Mouse (Mus musculus): ENCODE measurements around the gene Josd2. TPM values are rescaled to one million over a fixed set of nuclear protein-coding genes. Genes with fewer than 3 reads are reported as not detected.
A peak's percentile ranks its signal among the peaks of the same experiment; 100 is the strongest.

Josd2 gene
- polyA plus RNA-seq, 1 experiment from 2014 or later = 56.8 TPM

GRCm38 (mm10) chr7:44468644-44469285 is 985 bp downstream of the Josd2 start:
- H3K4me2 ChIP-seq = peak overlapping the region; percentile 67
- 58% methylated on average over 15 of the region's 15 CpGs for WGBS
- H3K27ac ChIP-seq = peak overlapping the region; percentile 92
- H3K9me3 ChIP-seq = no peaks in the 10 kb centered on the region
- peaks cover 57% of the 10 kb centered on the region for H3K4me1 ChIP-seq
- no peak for ATAC-seq (ENCODE audit: low FRiP score)
- peak overlapping the region; percentile 54 for H3K9ac ChIP-seq
- H3K4me3 ChIP-seq (replicated peaks) = peak overlapping the region; percentile 56
- peaks cover 5% of the 10 kb centered on the region for H3K36me3 ChIP-seq (replicated peaks)
- 0 out of 2 replicates have a peak, but pooled peaks cover 4% of the 10 kb centered on the region for H3K27me3 ChIP-seq

DNA sequence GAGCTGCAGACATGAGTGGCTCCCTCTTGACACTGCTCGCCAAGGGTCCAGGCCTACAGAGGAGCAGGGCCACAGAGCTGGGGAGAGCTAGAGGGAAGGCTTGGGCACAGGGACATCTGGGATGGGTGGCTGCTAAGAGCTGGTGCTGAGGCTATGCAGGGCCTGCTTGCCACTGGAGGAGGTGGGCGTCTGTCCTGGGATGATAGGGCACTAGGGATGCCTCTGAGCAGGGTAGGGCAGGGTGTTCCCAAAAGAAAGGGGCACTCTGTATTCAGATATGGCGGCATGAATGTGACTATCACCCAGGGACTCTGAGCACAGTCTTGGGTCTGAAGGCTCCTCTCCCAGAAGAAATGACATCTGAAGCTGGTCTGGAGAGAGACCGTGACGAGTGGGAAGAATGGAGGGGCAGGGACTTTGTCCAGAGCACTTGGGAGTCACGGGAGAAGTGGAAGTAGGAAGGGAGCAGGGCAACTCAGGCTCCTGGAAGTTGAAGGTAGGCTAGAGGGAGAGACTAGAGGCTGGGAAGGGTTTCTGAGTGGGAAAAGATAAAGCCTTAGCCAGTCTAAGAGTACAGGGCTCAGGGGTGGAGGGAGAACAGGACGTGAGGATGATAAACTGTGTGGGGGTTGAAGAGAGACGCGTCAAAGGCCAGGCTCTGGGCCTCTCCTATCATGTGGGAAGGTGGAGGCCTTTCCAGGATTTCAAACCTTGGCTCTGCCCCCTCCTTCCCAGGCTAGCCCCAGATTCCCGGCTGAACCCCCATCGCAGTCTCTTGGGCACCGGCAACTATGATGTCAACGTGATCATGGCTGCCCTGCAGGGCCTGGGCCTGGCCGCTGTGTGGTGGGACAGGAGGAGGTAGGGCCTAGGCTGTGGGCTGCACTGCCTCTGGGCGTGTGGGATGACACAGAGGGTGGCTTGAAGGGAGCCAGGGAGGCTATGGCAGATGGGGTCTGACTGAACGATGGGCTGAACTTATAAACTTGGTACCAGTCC is 2.2 kb downstream of the Josd2 start:
- 0 out of 2 replicates have a peak, but pooled peaks cover 7% of the 10 kb centered on the region for H3K27me3 ChIP-seq
- WGBS = 90% methylated on average over 16 of the region's 16 CpGs
- no peaks in the 10 kb centered on the region for H3K9me3 ChIP-seq
- peak overlapping the region; percentile 92; the same call in 1 of the 2 replicates for H3K27ac ChIP-seq
- H3K36me3 ChIP-seq (replicated peaks) = no peaks in the 10 kb centered on the region
- no peak overlapping the region for H3K9ac ChIP-seq
- ATAC-seq (ENCODE audit: low FRiP score) = no peak
- no peak overlapping the region; the same call in 1 of the 2 replicates for H3K4me3 ChIP-seq (replicated peaks)
- peaks cover 57% of the 10 kb centered on the region for H3K4me1 ChIP-seq
- H3K4me2 ChIP-seq = no peak overlapping the region

DNA sequence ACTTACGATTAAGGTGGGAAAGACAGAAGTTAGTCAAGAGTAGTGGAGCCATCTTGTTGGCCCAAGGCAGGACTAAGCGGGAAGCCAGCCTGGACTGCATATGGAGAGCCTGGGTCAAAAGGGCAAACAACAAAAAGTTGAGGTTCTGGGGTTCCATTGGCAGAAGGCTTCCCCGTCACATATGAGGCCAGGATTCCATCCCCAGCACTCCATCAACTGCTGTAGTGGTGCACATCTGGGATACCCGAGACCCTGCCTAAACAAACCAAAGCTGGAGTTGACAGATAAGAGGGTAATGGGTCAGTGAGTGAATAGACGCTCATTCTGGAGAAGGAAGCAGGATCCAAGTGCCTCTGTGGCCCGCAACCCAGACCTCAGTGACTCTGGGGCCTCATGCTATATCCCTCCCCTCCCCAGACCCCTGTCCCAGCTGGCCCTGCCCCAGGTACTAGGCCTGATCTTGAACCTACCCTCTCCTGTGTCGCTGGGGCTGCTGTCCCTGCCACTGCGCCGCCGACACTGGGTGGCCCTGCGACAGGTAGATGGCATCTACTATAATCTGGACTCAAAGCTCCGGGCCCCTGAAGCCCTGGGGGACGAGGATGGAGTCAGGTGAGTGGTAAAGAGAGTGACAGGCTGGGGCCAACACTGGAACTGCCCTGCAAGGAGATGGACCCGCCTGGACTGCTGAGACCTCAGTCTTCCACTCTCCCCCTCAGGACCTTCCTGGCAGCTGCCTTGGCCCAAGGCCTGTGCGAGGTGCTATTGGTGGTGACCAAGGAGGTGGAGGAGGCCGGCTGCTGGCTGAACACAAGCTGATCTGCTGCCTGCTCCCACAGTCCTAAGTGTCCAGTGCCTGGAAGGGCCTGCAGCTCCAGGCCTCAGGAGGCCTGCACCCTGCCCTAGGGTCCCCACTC is 3.2 kb downstream of the Josd2 start:
- Histone ChIP-seq H3K4me2 (no peak overlapping the region), H3K4me1 (peaks cover 57% of the 10 kb centered on the region), H3K36me3 (replicated peaks) (no peaks in the 10 kb centered on the region), H3K4me3 (replicated peaks) (no peak overlapping the region), H3K9me3 (no peaks in the 10 kb centered on the region), H3K27ac (no peak overlapping the region), H3K9ac (no peak overlapping the region), H3K27me3 (peaks cover 13% of the 10 kb centered on the region)
- ATAC-seq (ENCODE audit: low FRiP score) = no peak
- WGBS = 88% methylated on average over 16 of the region's 16 CpGs

DNA sequence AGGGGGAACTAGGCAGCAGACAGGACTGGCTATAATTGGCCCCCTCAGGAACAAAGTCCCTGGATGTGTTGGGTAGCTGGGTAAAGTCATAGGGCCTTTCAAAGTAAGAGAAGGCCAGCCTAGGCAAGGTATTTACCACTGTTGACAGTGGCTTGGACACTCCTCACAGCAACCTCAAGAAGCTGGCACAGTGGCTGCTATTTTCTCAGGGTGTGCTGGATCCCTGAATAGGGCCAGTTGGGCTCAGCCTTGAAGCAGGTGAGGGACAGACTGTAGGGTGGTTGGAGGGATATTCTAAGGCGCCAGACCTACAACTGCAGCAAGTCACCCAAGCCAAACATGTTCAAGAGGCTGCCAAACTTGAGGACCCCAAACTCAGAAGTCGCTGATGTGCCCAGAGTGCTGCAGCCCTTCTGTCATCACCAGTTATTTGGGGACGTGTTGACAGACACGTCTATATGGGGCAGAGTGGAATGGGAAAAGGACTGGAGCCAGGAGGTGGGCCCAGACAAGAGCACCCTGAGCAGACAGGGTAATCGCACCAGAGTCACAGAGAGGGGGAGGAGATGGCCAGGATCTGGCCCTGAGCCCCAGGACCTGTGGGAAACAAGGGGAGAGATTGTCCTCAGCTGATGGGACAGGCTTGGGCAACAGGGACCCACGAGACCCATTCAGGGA is 4.2 kb downstream of the Josd2 start:
- no peak overlapping the region for H3K4me2 ChIP-seq
- no peak for ATAC-seq (ENCODE audit: low FRiP score)
- peaks cover 53% of the 10 kb centered on the region for H3K4me1 ChIP-seq
- peaks cover 18% of the 10 kb centered on the region for H3K27me3 ChIP-seq
- no peak overlapping the region for H3K9ac ChIP-seq
- no peaks in the 10 kb centered on the region for H3K9me3 ChIP-seq
- no peaks in the 10 kb centered on the region for H3K36me3 ChIP-seq (replicated peaks)
- WGBS = 47% methylated on average over 6 of the region's 6 CpGs
- H3K27ac ChIP-seq = no peak overlapping the region
- H3K4me3 ChIP-seq (replicated peaks) = no peak overlapping the region

DNA sequence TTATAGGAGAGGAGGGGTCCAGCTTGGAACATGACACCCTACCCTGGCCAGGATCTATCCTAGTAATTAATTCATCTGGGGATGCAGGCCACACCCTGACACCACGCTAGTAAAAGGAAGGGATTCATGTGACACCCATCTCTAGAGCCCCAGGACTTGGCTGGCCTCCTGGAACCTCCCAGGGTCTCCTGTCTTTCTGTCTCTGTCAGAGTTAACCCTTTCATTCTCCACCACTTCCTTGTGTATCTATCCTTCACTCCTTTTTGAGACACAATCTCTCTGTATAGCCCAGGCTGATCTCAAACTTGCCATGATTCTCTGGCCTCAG is 4.7 kb downstream of the Josd2 start:
- Histone ChIP-seq H3K27ac (no peak overlapping the region), H3K36me3 (replicated peaks) (no peaks in the 10 kb centered on the region), H3K9me3 (no peaks in the 10 kb centered on the region), H3K4me2 (no peak overlapping the region), H3K4me1 (peaks cover 48% of the 10 kb centered on the region), H3K9ac (no peak overlapping the region), H3K27me3 (peaks cover 21% of the 10 kb centered on the region), H3K4me3 (replicated peaks) (no peak overlapping the region)
- WGBS = 29% methylated on average over 1 of the region's 1 CpGs
- ATAC-seq (ENCODE audit: low FRiP score) = no peak

DNA sequence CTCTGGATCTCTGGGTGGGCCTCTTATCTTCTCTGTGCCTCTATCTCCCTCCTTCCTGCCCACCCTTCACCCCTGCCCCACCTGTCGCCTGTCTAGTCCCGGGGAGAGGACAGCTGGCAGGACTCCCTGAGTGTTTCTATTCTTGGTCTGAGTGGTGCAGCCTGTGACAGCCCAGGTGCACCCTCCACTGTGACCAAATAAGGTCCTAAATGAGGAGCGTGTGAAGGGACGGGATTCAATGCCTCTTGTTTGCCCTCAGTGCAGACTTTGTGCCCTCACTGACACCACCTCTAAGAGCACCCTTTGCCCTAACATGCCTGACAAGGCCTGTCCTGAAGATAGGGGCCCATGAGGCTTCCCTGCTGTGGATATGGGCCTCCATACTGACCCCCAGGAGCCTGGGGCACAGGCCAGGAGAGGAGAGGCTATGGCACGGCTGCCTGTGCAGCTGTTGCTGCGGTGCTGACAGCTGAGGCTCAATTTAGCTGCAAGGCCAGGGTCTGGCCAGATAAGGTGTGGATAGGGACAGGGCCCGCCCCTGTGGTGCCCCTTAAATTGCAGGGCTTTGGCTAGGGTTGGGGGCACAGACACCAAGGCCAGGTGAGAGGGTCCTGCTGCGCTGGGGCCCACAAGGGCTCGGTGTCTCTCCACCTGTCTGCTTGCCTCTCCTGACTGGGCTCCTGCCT is 5.3 kb downstream of the Josd2 start:
- no peak for ATAC-seq (ENCODE audit: low FRiP score)
- Histone ChIP-seq H3K27ac (0 out of 2 replicates have a peak overlapping the region, but pooled peaks have one; percentile 19), H3K36me3 (replicated peaks) (no peaks in the 10 kb centered on the region), H3K27me3 (peaks cover 27% of the 10 kb centered on the region), H3K4me3 (replicated peaks) (no peak overlapping the region), H3K4me1 (peaks cover 46% of the 10 kb centered on the region), H3K9ac (no peak overlapping the region), H3K9me3 (no peaks in the 10 kb centered on the region), H3K4me2 (no peak overlapping the region)
- WGBS = 65% methylated on average over 9 of the region's 9 CpGs

DNA sequence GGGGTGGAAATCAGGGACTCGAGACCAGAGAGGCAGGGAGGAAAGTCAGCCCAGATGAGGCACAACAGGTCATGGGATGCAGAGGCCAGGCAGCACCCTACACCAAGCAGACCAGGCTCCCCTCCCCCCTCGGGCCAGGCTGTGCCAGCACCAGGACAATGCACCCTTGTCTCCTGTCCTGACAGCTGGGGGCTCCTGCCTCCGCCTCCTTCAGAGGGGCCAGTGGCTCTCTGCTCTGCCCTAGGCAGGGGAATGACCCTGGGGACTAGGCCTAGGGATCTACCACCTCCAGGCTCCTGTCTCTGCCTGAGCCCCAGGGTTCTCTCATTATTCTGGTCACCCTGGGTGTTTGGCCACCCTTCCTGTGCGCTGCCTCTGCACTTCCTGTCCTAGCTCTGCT is 6.6 kb downstream of the Josd2 start:
- Histone ChIP-seq H3K27me3 (peaks cover 39% of the 10 kb centered on the region), H3K27ac (peak overlapping the region; percentile 39), H3K36me3 (replicated peaks) (no peaks in the 10 kb centered on the region), H3K4me3 (replicated peaks) (no peak overlapping the region), H3K4me1 (peaks cover 33% of the 10 kb centered on the region), H3K9ac (peak overlapping the region; percentile 36; the same call in 1 of the 2 replicates), H3K9me3 (no peaks in the 10 kb centered on the region), H3K4me2 (no peak overlapping the region)
- WGBS = 16% methylated on average over 4 of the region's 4 CpGs
- peak; percentile 83 for ATAC-seq (ENCODE audit: low FRiP score)

GRCm38 (mm10) chr7:44475046-44475614 is 7.3 kb downstream of the Josd2 start:
- no peak overlapping the region for H3K9ac ChIP-seq
- H3K4me1 ChIP-seq = peaks cover 32% of the 10 kb centered on the region
- 42% methylated on average over 5 of the region's 5 CpGs for WGBS
- H3K36me3 ChIP-seq (replicated peaks) = no peaks in the 10 kb centered on the region
- no peaks in the 10 kb centered on the region for H3K9me3 ChIP-seq
- H3K4me3 ChIP-seq (replicated peaks) = no peak overlapping the region
- H3K27me3 ChIP-seq = peaks cover 46% of the 10 kb centered on the region
- peak; percentile 22; the same call in 1 of the 2 replicates for ATAC-seq (ENCODE audit: low FRiP score)
- no peak overlapping the region for H3K4me2 ChIP-seq
- H3K27ac ChIP-seq = peak overlapping the region; percentile 39

- no peak for ATAC-seq (ENCODE audit: low FRiP score)
- peaks cover 3% of the 10 kb centered on the region; the same call in 1 of the 2 replicates for H3K36me3 ChIP-seq (replicated peaks)
- peaks cover 47% of the 10 kb centered on the region for H3K27me3 ChIP-seq
- no peak overlapping the region for H3K27ac ChIP-seq
- H3K9me3 ChIP-seq = no peaks in the 10 kb centered on the region
- H3K4me1 ChIP-seq = no peaks in the 10 kb centered on the region
- H3K4me2 ChIP-seq = no peak overlapping the region
- H3K4me3 ChIP-seq (replicated peaks) = no peak overlapping the region
- H3K9ac ChIP-seq = 0 out of 2 replicates have a peak overlapping the region, but pooled peaks have one; percentile 12
- WGBS = 79% methylated on average over 3 of the region's 3 CpGs
These were observed 15.2 kb downstream of the Josd2 start for GRCm38 (mm10) chr7:44482836-44483435.

GRCm38 (mm10) chr7:44484109-44484508 is 16.3 kb downstream of the Josd2 start:
- Histone ChIP-seq H3K4me2 (no peak overlapping the region), H3K4me3 (replicated peaks) (no peak overlapping the region), H3K4me1 (no peaks in the 10 kb centered on the region), H3K36me3 (replicated peaks) (peaks cover 13% of the 10 kb centered on the region), H3K9ac (no peak overlapping the region), H3K9me3 (no peaks in the 10 kb centered on the region), H3K27me3 (peaks cover 37% of the 10 kb centered on the region), H3K27ac (no peak overlapping the region)
- WGBS = 93% methylated on average over 1 of the region's 1 CpGs
- ATAC-seq (ENCODE audit: low FRiP score) = no peak

Measured in forebrain, embryonic 12.5 days (tissue).